Mouse (Mus musculus) ES-Bruce4 (cell line): Measurements from ENCODE around the gene Ptk6.

Source experiments
- CTCF ChIP-seq: IDR thresholded peaks from one replicate; pipeline ENCODE4 v1.8.1; 2011; ENCODE audit warnings: low read depth, low read length
- EP300 ChIP-seq: IDR thresholded peaks from 2 replicates; pipeline ENCODE4 v1.6.1; 2011; ENCODE audit warnings: low read depth, low read length; ENCODE audit not compliant: insufficient read depth
- POLR2A ChIP-seq: IDR thresholded peaks from one replicate; pipeline ENCODE4 v1.8.1; 2011; ENCODE audit warnings: low read length; ENCODE audit not compliant: insufficient read depth

GRCm38 (mm10) chr2:181147546-181148317 lies 54.9 kb downstream of the Ptk6 start:
- TF ChIP-seq CTCF (no peak), EP300 (no peak), POLR2A (no peak)
